Mouse (Mus musculus): ENCODE measurements around the gene Rab43. TPM values are rescaled to one million over a fixed set of nuclear protein-coding genes. Genes with fewer than 3 reads are reported as not detected.
A peak's percentile ranks its signal among the peaks of the same experiment; 100 is the strongest.
"Not testable (repeated sequence)": the region's sequence is repeated elsewhere in the genome, so short reads cannot be mapped to it uniquely, and the experiment has no call there.

The Rab43 gene
- polyA plus RNA-seq, 1 experiment from 2014 or later = 11.7 TPM

- H3K9ac ChIP-seq (ENCODE audit: low read length) = no peak overlapping the region
- no peak overlapping the region for H3K4me2 ChIP-seq (ENCODE audit: low read length)
- H3K4me3 ChIP-seq (ENCODE audit: low read depth, low read length) = no peak overlapping the region
- no peaks in the 10 kb centered on the region for H3K4me1 ChIP-seq (replicated peaks; ENCODE audit: control insufficient read depth, insufficient read depth, low read length)
- H3K27ac ChIP-seq (ENCODE audit: low read depth) = no peak overlapping the region
- no peak for ATAC-seq (replicated peaks; ENCODE audit: low FRiP score, low TSS enrichment, low read depth)
- no peaks in the 10 kb centered on the region for H3K9me3 ChIP-seq (ENCODE audit: control insufficient read depth, low read length)
- H3K36me3 ChIP-seq (ENCODE audit: control insufficient read depth, insufficient read depth, low read length) = no peaks in the 10 kb centered on the region
- WGBS = 47% methylated on average over 1 of the region's 1 CpGs
- H3K27me3 ChIP-seq (replicated peaks; ENCODE audit: control insufficient read depth, insufficient read depth, low read length) = no peaks in the 10 kb centered on the region
- no peak for DNase-seq (ENCODE audit: low spot score)
Measured at GRCm38 (mm10) chr6:87774466-87774865, 37.5 kb downstream of the Rab43 start.

DNA sequence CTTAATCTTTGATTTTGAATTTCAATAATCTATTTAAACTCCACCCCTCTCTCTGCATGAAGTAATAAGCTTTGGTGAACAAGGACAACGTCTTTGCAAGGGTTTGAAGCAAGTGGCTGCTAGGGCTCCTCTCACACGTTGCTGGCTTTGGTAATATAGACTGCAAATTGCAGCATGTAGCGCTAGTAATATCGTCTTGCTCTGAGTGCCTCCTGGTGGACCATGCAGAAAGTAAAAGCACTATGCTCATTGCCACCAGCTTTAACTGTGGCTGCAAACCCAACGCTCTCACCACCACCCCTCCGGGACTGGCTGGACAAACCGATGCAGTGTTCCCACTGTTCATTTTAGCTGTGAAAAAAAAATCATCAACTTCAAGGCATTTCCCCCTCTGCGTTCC is 41.3 kb downstream of the Rab43 start:
- Histone ChIP-seq H3K9me3 (ENCODE audit: control insufficient read depth, low read length) (no peaks in the 10 kb centered on the region), H3K4me1 (replicated peaks; ENCODE audit: control insufficient read depth, insufficient read depth, low read length) (no peaks in the 10 kb centered on the region), H3K27ac (ENCODE audit: low read depth) (no peak overlapping the region), H3K4me2 (ENCODE audit: low read length) (no peak overlapping the region), H3K4me3 (ENCODE audit: low read depth, low read length) (no peak overlapping the region), H3K27me3 (replicated peaks; ENCODE audit: control insufficient read depth, insufficient read depth, low read length) (no peaks in the 10 kb centered on the region), H3K9ac (ENCODE audit: low read length) (no peak overlapping the region), H3K36me3 (ENCODE audit: control insufficient read depth, insufficient read depth, low read length) (no peaks in the 10 kb centered on the region)
- ATAC-seq (replicated peaks; ENCODE audit: low FRiP score, low TSS enrichment, low read depth) = no peak
- 52% methylated on average over 8 of the region's 8 CpGs for WGBS
- DNase-seq (ENCODE audit: low spot score) = no peak

GRCm38 (mm10) chr6:87764296-87764695 is 47.7 kb downstream of the Rab43 start:
- not testable (repeated sequence) for H3K27ac ChIP-seq (ENCODE audit: low read depth); H3K4me1 ChIP-seq (replicated peaks; ENCODE audit: control insufficient read depth, insufficient read depth, low read length); H3K4me2 ChIP-seq (ENCODE audit: low read length); H3K36me3 ChIP-seq (ENCODE audit: control insufficient read depth, insufficient read depth, low read length); H3K9me3 ChIP-seq (ENCODE audit: control insufficient read depth, low read length); H3K4me3 ChIP-seq (ENCODE audit: low read depth, low read length); H3K9ac ChIP-seq (ENCODE audit: low read length); H3K27me3 ChIP-seq (replicated peaks; ENCODE audit: control insufficient read depth, insufficient read depth, low read length); ATAC-seq (replicated peaks; ENCODE audit: low FRiP score, low TSS enrichment, low read depth)
- peak; percentile 46 for DNase-seq (ENCODE audit: low spot score)
- 93% methylated on average over 2 of the region's 2 CpGs for whole genome bisulfite sequencing

DNA sequence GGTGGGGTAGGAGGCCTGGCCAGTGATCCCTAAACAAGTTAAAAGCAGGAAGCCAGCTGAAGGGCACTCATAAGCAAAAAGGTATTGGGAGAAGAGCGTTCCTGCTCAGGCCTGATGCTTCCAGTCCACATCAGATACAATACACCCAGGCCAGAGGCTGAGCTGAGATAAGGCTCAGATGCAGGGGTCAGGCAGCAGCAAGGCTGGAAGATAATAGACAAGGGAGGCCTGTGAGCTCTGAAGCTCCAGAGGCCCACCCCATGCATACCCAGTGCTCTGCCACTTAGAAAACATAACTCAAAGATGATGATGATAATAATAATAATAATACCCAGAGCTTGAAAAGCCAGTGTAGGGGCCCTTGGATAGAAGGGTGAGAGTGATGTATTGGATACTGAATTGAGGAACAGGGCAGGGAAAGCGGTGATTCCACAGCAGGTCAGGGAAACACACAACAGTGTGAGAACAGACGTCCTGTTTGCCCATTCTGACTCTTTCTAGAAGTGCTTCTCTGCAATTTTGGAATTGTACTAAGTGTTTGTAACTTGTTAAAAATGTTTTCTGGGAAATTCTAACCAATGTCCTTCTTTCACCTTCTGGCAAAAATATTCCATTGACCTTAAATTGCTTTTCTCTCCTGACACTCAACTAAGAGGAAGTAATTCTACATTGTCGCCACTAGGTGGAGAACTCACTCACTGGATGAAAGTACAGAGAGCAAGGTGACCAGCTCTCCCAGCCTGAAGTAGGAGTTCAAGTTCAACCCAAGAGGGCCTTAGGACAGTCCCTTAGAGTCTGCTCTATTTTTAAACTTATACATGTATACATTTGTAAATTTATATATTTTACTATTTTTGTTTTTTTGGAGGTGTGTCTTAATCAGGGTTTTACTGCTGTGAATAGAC is 48.3 kb downstream of the Rab43 start:
- Histone ChIP-seq H3K27ac (ENCODE audit: low read depth) (no peak overlapping the region), H3K27me3 (replicated peaks; ENCODE audit: control insufficient read depth, insufficient read depth, low read length) (no peaks in the 10 kb centered on the region), H3K4me3 (ENCODE audit: low read depth, low read length) (no peak overlapping the region), H3K9ac (ENCODE audit: low read length) (no peak overlapping the region), H3K4me2 (ENCODE audit: low read length) (no peak overlapping the region), H3K36me3 (ENCODE audit: control insufficient read depth, insufficient read depth, low read length) (no peaks in the 10 kb centered on the region), H3K9me3 (ENCODE audit: control insufficient read depth, low read length) (no peaks in the 10 kb centered on the region), H3K4me1 (replicated peaks; ENCODE audit: control insufficient read depth, insufficient read depth, low read length) (no peaks in the 10 kb centered on the region)
- ATAC-seq (replicated peaks; ENCODE audit: low FRiP score, low TSS enrichment, low read depth) (no peak), DNase-seq (ENCODE audit: low spot score) (peak; percentile 44)
- WGBS = 69% methylated on average over 4 of the region's 4 CpGs

DNA sequence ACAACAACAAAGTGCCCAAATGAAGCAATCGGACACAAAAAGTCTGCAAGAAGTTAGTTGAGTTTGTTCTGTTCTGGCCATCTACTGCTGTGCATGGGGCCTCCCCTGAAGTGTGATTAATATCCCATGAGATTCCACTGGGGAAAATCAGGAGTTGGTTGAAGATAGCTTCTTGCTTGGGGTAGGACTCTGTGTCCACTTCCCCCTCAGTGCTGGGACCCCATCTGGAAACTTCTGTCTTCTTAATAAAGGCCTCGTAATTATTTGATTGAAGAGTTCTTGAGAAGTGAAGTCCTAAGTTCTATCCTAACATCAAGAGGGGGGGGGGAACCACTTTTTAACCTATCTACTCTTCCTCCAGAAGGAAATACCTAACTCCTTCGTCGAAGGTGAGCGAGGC is 49.8 kb downstream of the Rab43 start:
- H3K36me3 ChIP-seq (ENCODE audit: control insufficient read depth, insufficient read depth, low read length) = no peaks in the 10 kb centered on the region
- H3K4me2 ChIP-seq (ENCODE audit: low read length) = no peak overlapping the region
- no peak overlapping the region for H3K27ac ChIP-seq (ENCODE audit: low read depth)
- H3K9me3 ChIP-seq (ENCODE audit: control insufficient read depth, low read length) = no peaks in the 10 kb centered on the region
- WGBS = 76% methylated on average over 5 of the region's 5 CpGs
- DNase-seq (ENCODE audit: low spot score) = no peak
- H3K4me3 ChIP-seq (ENCODE audit: low read depth, low read length) = no peak overlapping the region
- H3K9ac ChIP-seq (ENCODE audit: low read length) = no peak overlapping the region
- H3K27me3 ChIP-seq (replicated peaks; ENCODE audit: control insufficient read depth, insufficient read depth, low read length) = no peaks in the 10 kb centered on the region
- no peak for ATAC-seq (replicated peaks; ENCODE audit: low FRiP score, low TSS enrichment, low read depth)
- H3K4me1 ChIP-seq (replicated peaks; ENCODE audit: control insufficient read depth, insufficient read depth, low read length) = no peaks in the 10 kb centered on the region

DNA sequence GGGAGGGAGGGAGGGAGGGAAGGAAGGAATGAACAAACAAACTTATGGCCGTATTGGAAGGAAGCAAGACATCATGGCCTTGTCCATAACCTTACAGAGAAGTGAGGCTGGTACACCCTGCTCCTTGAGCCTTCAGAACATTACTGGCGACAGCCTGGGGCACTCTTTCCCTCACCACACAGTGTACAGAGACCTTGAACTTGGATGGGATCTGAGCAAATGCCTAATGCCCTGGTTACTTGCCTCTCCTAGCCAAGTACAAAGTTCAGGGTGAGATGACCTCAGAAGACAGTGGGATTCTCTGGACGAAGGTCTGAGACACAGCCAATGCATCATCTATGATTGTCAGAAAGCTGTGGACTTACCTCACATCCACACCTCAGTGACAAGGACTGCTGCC is 52.1 kb downstream of the Rab43 start:
- no peaks in the 10 kb centered on the region for H3K9me3 ChIP-seq (ENCODE audit: control insufficient read depth, low read length)
- 59% methylated on average over 3 of the region's 3 CpGs for WGBS

GRCm38 (mm10) chr6:87759404-87759803 is 52.6 kb downstream of the Rab43 start:
- Histone ChIP-seq H3K27me3 (replicated peaks; ENCODE audit: control insufficient read depth, insufficient read depth, low read length) (no peaks in the 10 kb centered on the region), H3K4me2 (ENCODE audit: low read length) (no peak overlapping the region), H3K4me1 (replicated peaks; ENCODE audit: control insufficient read depth, insufficient read depth, low read length) (no peaks in the 10 kb centered on the region), H3K4me3 (ENCODE audit: low read depth, low read length) (no peak overlapping the region), H3K9ac (ENCODE audit: low read length) (no peak overlapping the region), H3K9me3 (ENCODE audit: control insufficient read depth, low read length) (no peaks in the 10 kb centered on the region), H3K36me3 (ENCODE audit: control insufficient read depth, insufficient read depth, low read length) (no peaks in the 10 kb centered on the region), H3K27ac (ENCODE audit: low read depth) (no peak overlapping the region)
- ATAC-seq (replicated peaks; ENCODE audit: low FRiP score, low TSS enrichment, low read depth) (no peak), DNase-seq (ENCODE audit: low spot score) (no peak)
- WGBS = 51% methylated on average over 3 of the region's 3 CpGs

More for the DNA sequence above, 52.1 kb downstream of the Rab43 start:
- ATAC-seq (replicated peaks; ENCODE audit: low FRiP score, low TSS enrichment, low read depth) (no peak), DNase-seq (ENCODE audit: low spot score) (peak; percentile 27)
- Histone ChIP-seq H3K27ac (ENCODE audit: low read depth) (no peak overlapping the region), H3K4me2 (ENCODE audit: low read length) (no peak overlapping the region), H3K9ac (ENCODE audit: low read length) (no peak overlapping the region), H3K36me3 (ENCODE audit: control insufficient read depth, insufficient read depth, low read length) (no peaks in the 10 kb centered on the region), H3K27me3 (replicated peaks; ENCODE audit: control insufficient read depth, insufficient read depth, low read length) (no peaks in the 10 kb centered on the region), H3K4me3 (ENCODE audit: low read depth, low read length) (no peak overlapping the region), H3K4me1 (replicated peaks; ENCODE audit: control insufficient read depth, insufficient read depth, low read length) (no peaks in the 10 kb centered on the region)

DNA sequence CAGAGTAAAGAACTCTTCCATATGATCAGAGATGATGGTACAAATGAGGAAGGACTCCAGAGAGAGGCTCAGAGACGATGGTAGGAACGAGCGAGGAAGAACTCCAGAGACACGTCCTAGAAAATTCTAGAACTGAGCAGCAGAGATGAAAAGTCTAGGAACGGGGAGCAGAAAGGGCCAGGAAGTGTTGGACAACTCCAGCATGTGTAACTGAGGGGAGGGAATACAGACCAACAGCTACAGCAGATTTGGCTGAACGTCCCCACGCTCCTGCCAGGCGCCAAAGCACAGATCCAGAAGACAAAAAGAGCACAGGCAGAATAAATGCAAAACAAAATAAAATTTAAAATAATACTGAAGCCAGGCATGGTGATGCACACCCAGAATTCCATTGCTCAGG is 55.1 kb downstream of the Rab43 start:
- WGBS = 88% methylated on average over 8 of the region's 8 CpGs
- no peak overlapping the region for H3K9ac ChIP-seq (ENCODE audit: low read length)
- H3K27ac ChIP-seq (ENCODE audit: low read depth) = no peak overlapping the region
- no peak overlapping the region for H3K4me3 ChIP-seq (ENCODE audit: low read depth, low read length)
- no peak for DNase-seq (ENCODE audit: low spot score)
- no peaks in the 10 kb centered on the region for H3K36me3 ChIP-seq (ENCODE audit: control insufficient read depth, insufficient read depth, low read length)
- H3K27me3 ChIP-seq (replicated peaks; ENCODE audit: control insufficient read depth, insufficient read depth, low read length) = no peaks in the 10 kb centered on the region
- H3K4me1 ChIP-seq (replicated peaks; ENCODE audit: control insufficient read depth, insufficient read depth, low read length) = no peaks in the 10 kb centered on the region
- H3K9me3 ChIP-seq (ENCODE audit: control insufficient read depth, low read length) = no peaks in the 10 kb centered on the region
- ATAC-seq (replicated peaks; ENCODE audit: low FRiP score, low TSS enrichment, low read depth) = no peak
- H3K4me2 ChIP-seq (ENCODE audit: low read length) = no peak overlapping the region

DNA sequence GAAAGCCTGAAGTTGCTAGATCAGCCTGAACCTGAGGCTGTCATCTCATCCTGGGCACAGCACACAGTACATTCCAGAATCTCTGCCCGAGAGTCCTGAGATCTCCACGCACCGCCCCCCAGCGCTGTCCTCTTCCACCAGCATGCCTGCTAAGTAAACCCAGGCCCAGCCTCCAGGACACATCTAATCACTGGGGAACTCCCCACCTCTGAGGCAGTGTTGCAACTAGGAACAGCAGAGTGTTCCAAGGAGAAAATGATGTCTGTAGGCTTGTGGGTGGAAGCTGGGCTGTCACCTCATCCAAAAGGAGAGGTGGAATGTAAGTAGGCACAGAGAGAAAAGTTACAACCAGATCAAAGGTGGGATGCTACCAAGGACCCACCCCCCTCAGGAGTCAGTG is 56.8 kb downstream of the Rab43 start:
- Histone ChIP-seq H3K9ac (ENCODE audit: low read length) (no peak overlapping the region), H3K4me3 (ENCODE audit: low read depth, low read length) (no peak overlapping the region), H3K27ac (ENCODE audit: low read depth) (no peak overlapping the region), H3K9me3 (ENCODE audit: control insufficient read depth, low read length) (no peaks in the 10 kb centered on the region), H3K36me3 (ENCODE audit: control insufficient read depth, insufficient read depth, low read length) (no peaks in the 10 kb centered on the region), H3K27me3 (replicated peaks; ENCODE audit: control insufficient read depth, insufficient read depth, low read length) (no peaks in the 10 kb centered on the region), H3K4me2 (ENCODE audit: low read length) (no peak overlapping the region), H3K4me1 (replicated peaks; ENCODE audit: control insufficient read depth, insufficient read depth, low read length) (no peaks in the 10 kb centered on the region)
- DNase-seq (ENCODE audit: low spot score) (no peak), ATAC-seq (replicated peaks; ENCODE audit: low FRiP score, low TSS enrichment, low read depth) (no peak)
- WGBS = 84% methylated on average over 4 of the region's 4 CpGs

Data from intestine, embryonic 14.5 days (tissue).